Mouse (Mus musculus) 416B (cell line): ENCODE results near the gene Uba7.

ENCODE experiments used
- DNase-seq: peaks from one replicate; pipeline ENCODE4 v3.0.0; 2011; ENCODE audit warnings: low read depth

The Uba7 gene

DNA sequence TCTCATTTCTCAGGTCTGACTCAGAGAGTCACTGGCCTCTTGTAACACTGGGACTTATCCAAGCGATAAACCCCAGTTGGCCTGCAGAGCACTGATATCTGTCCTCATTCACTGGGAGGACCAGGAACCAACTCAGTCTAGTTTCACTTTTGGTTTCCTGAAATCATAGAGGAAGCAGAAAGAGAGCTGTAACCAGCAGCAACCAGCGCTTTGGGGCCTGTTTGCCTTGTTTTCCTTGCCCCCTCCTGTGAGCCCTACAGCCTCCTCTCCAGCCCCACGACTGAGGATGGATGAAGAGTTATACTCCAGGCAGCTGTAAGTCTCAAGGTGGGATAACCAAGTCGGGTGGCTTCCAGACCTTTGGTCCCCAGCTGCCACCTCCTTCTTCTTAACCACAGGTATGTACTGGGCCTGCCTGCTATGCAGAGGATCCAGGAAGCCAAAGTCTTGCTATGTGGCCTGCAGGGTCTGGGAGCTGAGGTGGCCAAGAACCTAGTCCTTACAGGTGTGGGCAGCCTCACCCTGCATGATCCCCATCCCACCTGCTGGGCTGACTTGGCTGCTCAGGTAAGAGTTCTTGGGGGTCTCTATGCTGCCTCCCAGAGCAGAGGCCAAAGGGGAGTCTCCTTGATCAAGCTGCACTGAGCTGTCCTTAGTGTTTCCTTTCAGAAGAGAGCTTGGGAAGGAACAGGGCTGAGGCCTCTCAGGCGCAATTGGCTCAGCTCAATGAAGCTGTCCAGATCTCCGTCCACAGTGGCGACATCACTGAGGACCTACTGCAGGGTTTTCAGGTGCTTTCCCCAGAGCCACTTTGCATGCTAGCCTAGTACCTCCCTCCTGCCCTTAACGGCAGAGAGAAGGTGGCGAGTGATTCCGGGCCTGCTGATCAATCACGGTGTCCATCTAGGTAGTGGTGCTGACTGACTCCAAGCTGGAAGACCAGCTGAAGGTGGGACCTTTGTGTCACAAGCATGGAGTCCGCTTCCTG, at the start of gene Uba7:
Gene Uba7, plus strand, starts transcription at position 107 of the 988 bp plus-strand sequence.
- peak; percentile 95 for DNase-seq

DNA sequence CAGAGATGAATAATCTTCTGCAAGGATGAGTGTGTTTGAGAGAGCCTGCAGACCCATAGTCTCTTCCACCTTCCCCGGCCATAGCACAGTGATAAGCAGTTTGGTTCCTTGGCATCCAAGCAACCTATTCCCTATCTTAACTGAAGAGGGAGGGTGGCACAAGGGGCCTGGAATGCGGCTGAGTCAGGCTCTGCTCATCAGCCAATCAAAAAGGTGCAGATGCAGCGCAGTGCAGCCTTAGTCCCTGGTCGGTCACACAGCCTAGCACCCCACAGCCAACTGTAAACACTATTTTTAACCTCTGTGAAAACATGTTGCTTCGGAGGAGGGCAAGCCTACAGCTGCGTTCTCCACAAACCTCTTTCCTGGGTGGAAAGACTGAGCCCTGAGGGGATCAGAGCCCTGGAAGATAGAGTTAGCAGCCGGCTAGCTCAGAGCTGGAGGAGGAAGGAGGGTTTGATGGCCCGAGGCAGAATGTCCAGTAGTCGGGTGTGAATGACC, 48.3 kb upstream of the Uba7 start:
- DNase-seq, result no peak

DNA sequence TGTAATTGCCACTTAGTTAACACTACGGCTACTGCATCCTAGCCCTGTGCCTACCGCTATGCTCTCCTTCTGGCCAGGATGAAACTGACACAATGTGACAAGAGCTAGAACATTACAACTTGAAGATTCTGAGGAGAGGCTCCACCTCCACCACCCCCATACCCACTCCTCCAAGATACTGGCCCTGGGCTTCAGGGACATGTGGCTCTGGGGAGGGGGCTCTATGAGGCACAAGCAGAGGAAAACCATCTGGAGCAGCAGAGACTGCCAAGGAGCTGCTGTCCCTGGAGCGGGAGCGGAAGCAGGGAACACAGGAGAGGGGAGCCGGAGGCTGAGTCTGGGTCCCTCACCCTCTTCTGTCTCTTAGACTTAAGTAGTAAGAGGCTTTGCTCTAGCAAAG, 47.6 kb upstream of the Uba7 start:
- DNase-seq, result no peak

DNA sequence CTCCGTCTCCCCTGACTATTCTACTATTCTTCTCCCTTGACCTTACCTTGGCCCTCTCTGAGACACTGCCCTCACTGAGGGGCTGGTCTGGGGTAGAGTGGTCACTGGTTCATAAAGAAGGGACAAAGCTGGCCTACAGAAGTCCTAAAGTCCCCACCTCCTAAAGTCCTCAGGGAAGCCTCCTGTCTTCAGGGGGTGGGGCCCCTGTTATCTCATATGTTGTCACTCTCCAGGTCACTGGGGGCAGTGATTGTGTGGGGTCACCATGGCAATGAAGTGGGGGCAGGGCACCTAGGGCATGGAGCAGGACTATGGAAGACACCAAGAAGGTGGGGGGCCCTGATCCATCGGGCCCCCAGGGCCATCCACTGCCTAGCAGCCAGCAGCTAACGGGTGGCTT, 47.1 kb upstream of the Uba7 start, which contains the start of gene Actl11:
Gene Actl11, plus strand, starts transcription at position 301 of the 400 bp plus-strand sequence.
- no peak for DNase-seq

DNA sequence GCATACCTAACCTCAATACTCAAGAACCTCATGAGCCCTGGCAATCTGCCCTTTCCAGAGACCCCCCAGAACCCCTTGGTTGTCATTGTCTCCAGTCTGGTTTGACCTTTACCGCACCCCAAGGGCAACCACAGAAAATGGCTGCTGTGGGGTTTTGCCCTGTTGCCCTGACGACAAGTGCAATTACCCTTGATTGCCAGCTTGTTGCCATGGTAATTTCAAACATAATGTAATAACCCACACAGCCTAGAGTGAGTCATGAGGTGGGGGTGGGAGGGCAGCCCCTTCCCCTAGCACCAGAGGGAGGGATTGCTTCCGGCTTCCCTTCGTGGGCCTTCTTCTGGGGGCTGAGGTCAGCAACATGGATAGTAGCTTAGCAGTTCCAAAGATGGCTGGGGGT, 43.1 kb upstream of the Uba7 start:
- no peak for DNase-seq

DNA sequence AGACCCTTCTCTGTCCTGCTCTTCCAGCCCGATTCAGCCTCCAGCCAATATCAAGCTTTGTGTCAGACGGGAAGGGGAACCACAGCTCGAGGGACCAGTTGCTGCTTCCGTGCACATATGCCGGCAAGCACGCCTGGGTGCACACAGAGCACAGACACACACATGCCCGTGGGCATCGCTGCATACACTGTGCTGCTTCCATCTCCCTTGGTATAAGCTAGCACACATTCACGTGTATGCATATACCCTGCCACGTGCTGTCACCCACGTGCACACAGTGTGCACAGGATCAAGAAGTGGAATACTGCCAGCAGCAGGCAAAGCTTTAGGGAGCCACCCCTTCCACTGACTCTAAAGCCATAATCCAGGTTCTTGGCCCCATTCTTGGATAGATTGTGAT, 41.2 kb upstream of the Uba7 start:
- no peak for DNase-seq

DNA sequence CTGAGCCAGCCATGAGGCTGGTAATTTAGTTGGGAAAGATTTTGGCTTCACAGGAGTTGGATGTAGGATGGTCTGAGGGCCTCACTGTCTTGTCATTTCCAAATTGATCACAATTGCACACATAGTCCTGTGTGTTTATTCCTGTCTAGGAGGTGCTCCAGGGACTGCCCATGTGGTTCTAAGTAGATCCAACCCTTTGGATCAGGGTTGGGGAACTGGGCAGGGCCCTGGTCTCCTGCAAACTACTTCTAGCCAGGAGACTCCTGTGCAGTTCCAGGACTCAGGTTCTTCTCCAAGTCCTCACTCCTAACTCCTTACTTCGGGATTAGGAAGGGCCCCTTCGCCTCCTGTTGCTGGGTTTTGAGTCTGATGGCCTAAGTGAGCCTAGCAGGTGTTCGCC, 39.9 kb upstream of the Uba7 start, which contains the start of gene Camkv:
Gene Camkv, plus strand, starts transcription at position 301 of the 400 bp plus-strand sequence.
- no peak for DNase-seq

DNA sequence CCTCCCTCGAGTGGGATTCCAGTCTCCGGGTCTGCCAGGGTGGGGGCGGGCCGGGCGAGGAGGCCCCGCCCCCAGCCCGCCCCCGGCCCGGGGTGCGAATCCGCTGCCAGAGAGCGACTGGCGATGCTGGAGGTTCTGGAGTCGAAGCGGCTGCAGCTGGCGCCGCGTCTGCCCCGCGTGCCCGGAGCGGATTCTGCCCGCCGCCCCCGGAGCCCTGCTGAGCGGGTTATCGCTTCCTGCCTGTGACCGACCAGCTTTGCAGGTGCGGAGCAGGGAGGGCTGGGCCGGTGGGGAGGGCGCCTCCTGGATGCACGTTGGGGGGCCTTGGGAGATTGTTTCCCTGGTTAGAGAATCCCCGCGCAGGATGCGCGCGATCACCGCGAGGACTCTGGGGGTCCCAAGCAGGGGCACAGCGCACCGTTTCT, 39.5 kb upstream of the Uba7 start:
- DNase-seq, result no peak

DNA sequence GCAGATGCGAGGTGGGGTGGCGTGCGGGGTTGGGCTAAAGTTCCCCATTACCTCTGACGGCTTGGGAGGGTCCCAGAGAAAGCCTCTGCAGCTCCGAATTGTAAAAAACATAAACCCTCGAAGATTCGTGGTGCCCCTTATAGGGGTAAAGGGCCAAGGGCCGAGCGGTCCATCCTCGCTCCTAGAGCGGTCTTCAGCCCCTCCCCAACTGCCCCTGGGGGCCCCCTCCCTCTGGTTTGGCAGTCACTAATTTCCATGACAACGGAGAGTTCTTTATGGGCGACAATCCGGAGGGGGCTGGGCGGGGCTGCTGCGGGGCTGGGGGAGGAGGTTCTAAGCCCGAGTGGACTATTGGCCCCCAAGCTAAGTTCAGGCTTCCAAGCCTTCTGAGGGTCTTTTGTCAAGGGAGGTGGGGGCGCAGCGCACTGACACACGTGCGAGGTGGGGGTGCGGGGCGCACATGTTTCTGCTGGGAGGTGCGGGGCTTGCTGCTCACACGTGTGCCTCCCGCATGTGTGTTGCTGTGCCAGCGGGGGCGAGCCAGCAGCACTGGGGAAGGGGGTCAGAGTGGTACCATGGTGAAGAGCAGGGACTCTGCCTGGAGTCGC, 39.0 kb upstream of the Uba7 start:
- DNase-seq, result no peak

DNA sequence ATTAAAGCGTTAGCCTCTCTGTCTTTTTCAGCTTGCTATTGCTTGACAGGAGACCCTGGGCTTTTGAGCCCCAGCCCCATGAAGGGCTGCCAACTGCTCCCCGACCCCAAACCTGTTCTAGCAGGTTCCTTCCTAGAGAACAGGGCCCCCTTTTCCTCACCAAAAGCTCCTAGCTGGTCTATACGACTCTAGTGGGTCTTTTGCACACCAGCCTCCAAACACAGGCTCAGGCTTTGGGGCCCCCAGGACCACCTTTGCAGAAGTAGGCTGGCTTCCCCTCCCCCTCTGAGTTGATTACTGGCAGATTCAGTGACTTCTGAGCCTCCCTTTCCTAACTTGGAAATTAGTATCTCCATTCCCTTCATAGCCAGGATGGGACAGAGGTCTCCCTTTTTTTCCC, 38.5 kb upstream of the Uba7 start:
- no peak for DNase-seq

DNA sequence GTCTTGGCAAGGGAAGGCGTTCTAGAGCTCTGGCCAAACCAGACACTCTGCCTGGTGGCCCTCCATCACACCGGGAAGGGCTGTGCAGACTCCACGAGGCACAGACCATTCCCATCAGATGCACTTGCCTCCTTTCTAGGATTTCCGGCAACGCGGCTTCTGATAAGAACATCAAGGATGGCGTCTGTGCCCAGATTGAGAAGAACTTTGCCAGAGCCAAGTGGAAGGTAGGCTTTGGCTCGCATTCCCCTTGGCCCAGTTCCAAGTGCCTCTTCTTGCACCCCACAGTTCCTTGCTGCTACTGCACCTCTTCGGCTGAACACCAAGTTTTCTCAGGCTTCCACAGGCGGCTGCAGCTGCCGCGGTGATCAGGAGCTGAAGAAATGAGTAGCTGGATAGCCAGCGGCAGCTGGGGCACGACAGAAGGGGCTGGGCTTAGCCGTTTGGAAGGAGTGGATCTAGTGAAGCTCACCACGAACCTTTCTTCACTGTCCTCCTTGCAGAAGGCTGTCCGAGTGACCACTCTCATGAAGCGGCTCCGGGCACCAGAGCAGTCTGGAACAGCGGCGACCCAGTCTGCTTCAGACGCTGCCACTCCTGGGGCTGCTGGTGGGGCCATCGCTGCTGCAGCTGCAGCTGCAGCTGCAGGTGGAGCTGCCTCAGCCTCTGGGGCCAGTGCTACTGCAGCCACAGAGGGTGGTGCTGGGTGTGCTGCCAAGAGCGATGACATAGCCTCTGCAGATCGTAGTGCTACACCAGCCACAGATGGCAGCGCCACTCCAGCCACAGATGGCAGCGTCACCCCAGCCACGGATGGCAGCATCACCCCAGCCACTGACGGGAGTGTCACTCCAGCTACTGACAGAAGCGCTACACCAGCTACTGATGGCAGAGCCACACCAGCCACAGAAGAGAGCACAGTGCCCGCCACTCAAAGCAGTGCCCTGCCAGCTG, 27.8 kb upstream of the Uba7 start:
- no peak for DNase-seq

DNA sequence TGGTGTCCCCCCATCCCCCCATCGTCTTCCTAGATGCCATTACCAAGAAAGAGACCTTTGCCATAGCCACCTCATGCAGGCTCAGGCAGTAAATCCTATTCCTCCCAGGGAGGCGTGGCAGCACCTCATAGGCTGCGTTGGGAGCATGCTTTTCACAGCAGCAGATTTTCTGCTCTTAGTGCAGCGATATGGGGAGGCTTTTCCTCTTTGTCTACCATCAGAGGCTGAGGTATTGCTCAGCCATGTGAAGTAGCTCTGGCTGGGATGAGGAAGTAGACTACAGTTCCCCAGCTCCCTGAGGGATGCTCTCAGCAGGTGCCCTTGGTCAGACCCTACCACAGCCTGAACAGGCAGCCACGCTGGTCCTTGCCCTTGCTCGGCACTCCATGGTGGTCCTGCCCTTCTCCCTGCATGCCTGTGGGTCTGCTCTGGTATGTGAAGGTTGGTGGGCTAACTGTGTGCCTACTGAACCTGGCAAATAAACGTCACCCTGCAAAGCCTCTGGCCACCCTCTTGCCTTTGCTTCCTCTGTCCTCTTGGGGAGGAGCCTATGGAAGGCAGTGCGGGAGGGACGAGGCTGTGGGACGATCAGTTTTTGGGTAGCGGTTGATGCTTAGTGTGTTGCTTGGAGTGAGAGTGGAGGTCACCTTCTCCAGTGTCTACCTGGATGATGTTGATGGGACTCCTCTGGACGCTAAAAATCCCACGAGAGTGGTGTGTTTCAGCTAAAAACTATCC, 26.0 kb upstream of the Uba7 start:
- DNase-seq, result no peak

DNA sequence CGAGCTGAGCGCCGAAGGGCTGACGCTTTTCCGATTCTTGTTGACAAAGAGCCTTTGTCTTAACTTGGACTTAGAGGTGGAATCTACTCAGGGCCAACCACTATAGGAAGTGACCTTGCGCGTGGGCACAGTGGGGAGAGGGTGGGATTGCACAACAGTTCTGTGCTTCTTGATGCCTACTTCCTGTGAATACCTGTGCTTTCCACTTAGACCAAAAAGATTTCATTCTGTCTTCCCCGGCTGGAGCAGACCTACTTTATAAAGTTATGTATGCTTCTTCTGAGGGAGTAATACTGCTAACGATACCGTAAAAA, 25.4 kb upstream of the Uba7 start, which contains the start of gene Traip:
Gene Traip, plus strand, starts transcription at position 215 of the 314 bp plus-strand sequence.
- no peak for DNase-seq

DNA sequence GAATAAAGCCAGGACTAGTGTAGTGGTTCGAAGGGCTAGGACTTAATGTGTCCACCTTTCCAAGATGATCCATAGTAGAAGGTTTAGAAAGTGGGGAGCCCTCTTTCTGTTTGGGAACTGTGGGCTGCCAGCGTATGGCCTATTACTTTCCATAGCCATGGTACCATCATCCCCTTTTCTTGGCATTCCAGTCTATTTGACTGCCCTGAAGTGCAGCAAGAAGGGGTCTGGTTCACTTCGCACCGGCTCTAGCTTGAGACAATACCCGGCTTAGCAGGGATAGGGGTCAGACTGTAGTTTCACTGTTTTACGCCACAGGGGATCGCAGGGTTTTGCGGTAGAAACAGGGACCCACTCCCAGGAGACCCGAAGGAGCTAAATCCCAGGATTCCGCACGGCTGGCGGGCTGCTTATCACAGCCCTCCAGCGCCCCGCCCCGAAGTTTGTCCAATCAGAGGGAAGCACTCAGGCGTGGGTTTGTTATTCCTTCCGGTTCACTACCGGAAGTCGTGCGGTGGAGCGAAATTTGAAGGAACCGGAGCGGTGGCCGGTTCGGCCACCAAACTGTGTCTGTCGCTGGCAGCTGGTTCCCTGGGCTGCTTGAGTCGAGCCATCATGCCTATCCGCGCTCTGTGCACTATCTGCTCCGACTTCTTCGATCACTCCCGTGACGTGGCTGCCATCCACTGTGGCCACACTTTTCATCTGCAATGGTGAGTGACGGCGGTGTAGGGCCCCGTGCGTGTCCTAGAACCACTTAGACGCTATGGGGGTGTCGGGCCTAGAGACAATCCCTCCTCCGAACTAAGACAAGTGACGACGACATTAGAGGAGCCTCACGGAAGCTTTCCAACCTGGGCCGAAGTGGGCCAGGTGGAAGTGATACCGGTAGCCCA, 24.6 kb upstream of the Uba7 start:
- DNase-seq, result peak; percentile 91

DNA sequence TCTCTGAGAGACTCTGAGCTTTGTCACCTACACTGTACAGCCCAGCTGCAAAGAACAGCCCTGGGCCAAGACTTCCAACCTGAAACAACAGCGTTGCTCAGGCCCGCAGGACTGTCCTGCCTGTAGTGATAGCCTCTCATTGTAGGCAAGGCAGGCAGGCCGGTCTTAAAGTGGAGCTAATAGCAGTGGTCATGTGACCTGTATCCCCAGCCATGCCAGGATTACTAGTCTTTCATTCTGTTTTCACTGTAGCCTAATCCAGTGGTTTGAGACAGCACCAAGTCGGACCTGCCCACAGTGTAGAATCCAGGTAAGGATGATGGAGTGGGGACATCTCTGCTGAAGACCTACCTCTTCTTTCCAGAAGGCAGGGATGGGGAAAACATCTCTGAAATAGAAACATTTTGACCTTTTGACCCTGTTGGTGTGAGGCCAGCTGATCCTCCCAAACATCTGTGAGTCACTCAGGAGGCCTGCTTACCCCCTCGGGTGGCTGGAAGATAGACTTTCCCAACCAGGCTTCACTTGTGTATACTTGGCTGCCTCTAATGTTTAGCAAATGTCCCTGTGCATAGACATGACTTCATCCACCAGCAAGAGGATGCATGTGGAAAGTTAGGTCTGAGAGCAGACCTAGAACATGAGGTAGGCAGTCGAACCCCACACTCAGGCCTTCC, 19.6 kb upstream of the Uba7 start:
- DNase-seq, result peak; percentile 36

DNA sequence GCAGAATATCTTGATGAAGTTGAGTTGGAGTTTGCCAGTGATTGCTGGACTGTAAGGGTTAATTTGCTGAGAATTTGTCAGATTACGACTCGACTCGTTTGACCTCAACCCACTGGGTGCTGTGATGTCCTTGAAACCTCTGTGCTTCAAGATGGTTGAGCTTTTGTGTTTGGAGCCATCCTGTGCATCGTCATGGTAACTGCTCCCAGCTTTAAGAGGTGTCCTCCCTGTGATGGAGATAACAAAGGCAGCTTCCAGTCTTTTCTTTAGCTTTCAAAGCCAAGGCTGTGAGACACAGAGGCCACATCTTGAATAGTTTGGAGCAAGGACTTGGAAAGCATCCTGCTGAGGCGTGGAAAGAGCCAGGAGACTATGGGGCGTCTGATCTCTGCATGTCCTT, 18.2 kb upstream of the Uba7 start:
- DNase-seq, result no peak

DNA sequence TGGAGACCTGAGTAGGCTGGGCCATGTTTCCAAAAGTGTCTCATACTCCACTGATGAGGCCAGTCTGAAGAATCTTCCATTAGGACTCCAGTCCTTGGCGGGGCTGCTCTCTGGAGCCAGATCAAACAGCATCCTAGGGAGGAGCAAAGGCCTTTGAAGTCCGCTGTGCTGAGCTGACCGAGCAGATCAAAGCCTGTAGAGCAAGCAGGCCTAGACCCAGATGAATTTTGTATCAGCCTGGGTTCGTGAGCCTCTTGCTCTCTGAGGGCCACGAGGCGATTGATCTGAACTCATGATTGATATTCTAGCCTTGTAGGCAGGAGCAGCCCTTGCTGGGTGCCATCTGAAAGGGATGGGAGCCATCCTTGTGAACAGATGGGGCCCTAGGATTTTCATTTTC, 15.4 kb upstream of the Uba7 start:
- DNase-seq, result no peak

DNA sequence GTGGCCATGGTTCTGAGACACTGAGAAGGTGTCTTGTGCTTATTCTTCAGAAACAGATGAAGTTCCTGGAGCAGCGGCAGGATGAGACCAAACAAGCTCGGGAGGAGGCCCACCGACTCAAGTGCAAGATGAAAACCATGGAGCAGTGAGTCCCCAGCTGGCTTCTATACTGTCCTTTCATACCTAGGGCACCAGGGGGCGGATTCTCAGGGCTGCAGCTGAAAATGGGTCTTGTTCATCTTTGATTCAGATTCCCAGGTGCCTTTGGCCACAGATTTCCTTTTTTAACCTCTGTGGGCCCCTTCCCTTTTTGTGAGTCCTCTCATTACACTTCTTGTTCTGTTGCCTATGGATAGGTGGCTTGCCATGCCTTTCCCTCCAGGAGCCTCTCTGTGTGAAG, 14.4 kb upstream of the Uba7 start:
- DNase-seq, result peak; percentile 27

DNA sequence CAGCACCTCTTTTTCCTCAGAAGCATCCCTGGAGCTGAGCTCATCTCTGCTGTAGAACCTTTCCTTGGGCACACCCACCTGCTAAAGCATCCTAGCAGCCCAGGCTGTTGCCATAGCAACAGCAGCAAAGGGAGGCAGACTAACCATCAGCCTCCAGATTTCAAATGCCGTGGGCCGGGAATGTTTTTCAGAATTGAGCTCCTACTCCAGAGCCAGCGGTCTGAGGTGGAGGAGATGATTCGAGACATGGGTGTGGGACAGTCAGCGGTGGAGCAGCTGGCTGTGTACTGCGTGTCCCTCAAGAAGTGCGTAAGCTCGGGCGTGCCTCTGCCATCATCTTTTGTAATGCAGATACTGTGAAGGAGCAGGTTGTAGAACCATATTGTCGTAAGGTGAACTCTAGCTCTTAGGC, 13.9 kb upstream of the Uba7 start:
- no peak for DNase-seq

DNA sequence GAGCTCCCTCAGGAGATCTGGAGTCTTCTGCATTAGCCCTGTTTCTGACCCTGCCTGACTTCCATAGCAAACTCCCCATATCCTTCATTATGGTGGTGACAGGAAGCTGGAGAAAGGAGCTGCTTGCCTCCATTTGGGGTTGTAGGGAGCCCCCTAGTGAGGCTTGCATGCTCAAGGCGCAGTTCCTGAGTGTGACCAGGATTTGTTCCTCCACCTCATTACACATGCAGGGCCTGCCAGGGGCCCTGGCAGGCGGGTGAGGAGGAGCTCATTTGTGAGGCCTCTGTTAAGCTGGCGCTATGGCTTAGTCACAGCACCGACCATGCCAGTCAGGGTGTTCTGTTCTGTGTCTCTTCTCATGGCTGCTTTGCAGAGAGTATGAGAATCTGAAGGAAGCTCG, 13.4 kb upstream of the Uba7 start:
- DNase-seq, result peak; percentile 36
